Mouse (Mus musculus) CH12.LX (cell line): Measurements from ENCODE around the gene Hist2h2ac. TPM values are rescaled to one million over a fixed set of nuclear protein-coding genes. Genes with fewer than 3 reads are reported as not detected.

Experiments
- DNase-seq: peaks from one replicate; pipeline ENCODE4 v3.0.0-alpha.2; 2013; ENCODE audit errors: extremely low read depth
- H3K27ac ChIP-seq: 2 replicates; pipeline ENCODE4 v1.5.1; 2012; ENCODE audit warnings: low read depth, mild to moderate bottlenecking, control low read depth, moderate library complexity; ENCODE audit not compliant: insufficient read depth
- H3K27me3 ChIP-seq: replicated peaks from 2 replicates; pipeline ENCODE3; 2012; ENCODE audit warnings: inconsistent platforms
- H3K36me3 ChIP-seq, 2 experiments: replicated peaks in 1 of 2; 2 replicates each; pipeline versions ENCODE3 to v1.6.1; 2012; ENCODE audit warnings: inconsistent platforms in 1 of 2, low read length in 1 of 2, mild to moderate bottlenecking in 1 of 2, mixed read lengths in 1 of 2, moderate library complexity in 1 of 2; ENCODE audit not compliant: control insufficient read depth in 1 of 2, insufficient read depth in 1 of 2
- H3K4me1 ChIP-seq, 2 experiments: 2 replicates each; pipeline ENCODE4 v1.6.1; 2012; ENCODE audit warnings: inconsistent platforms in 1 of 2, moderate library complexity in 1 of 2; ENCODE audit not compliant: insufficient read depth in 2 of 2, control insufficient read depth in 1 of 2
- H3K4me2 ChIP-seq: 2 replicates; pipeline ENCODE4 v1.6.1; 2012; ENCODE audit warnings: low read depth, mild to moderate bottlenecking, control low read depth; ENCODE audit not compliant: poor library complexity, insufficient read depth, severe bottlenecking
- H3K4me3 ChIP-seq, 3 experiments: fragments of 150-350 bp in 1 of 3; sonication (generic) in 1 of 3; replicated peaks in 1 of 3; 2 replicates each; pipeline versions ENCODE3 to v1.5.1; 2011 to 2012; ENCODE audit warnings: low read depth in 2 of 3, low read length in 2 of 3, mild to moderate bottlenecking in 2 of 3, moderate library complexity in 2 of 3, control low read depth in 1 of 3, improper control_type of control experiment in 1 of 3, inconsistent platforms in 1 of 3, mixed read lengths in 1 of 3; ENCODE audit not compliant: poor library complexity in 1 of 3
- H3K79me2 ChIP-seq: replicated peaks from 2 replicates; pipeline ENCODE4 v1.6.1; 2012; ENCODE audit warnings: mild to moderate bottlenecking, moderate library complexity; ENCODE audit not compliant: control insufficient read depth, poor library complexity, insufficient read depth, severe bottlenecking; ENCODE audit errors: extremely low read depth
- H3K9ac ChIP-seq: 2 replicates; pipeline ENCODE4 v1.6.1; 2012; ENCODE audit warnings: low read depth, mild to moderate bottlenecking, control low read depth, moderate library complexity; ENCODE audit not compliant: insufficient read depth
- H3K9me3 ChIP-seq: replicated peaks from 2 replicates; pipeline ENCODE3; 2012; ENCODE audit warnings: low read length, inconsistent platforms, mixed read lengths
- BHLHE40 ChIP-seq: IDR thresholded peaks from 2 replicates; pipeline ENCODE4 v1.6.1; 2011; ENCODE audit warnings: mild to moderate bottlenecking, low read depth, low read length, improper control_type of control experiment
- CHD1 ChIP-seq: IDR thresholded peaks from 2 replicates; pipeline ENCODE4 v1.6.1; 2012; ENCODE audit warnings: low read depth, low read length, improper control_type of control experiment, inconsistent platforms
- CHD2 ChIP-seq: IDR thresholded peaks from 2 replicates; pipeline ENCODE4 v1.6.1; 2011; ENCODE audit warnings: low read length, improper control_type of control experiment
- CTCF ChIP-seq, 2 experiments: IDR thresholded peaks in 1 of 2; conservative IDR thresholded peaks in 1 of 2; 2 replicates each; pipeline ENCODE4 v1.5.1; 2011 to 2012; ENCODE audit warnings: low read depth in 2 of 2, low read length in 2 of 2, improper control_type of control experiment in 1 of 2, inconsistent platforms in 1 of 2, mild to moderate bottlenecking in 1 of 2, moderate library complexity in 1 of 2
- ELF1 ChIP-seq: IDR thresholded peaks from 2 replicates; pipeline ENCODE4 v1.6.1; 2014; ENCODE audit warnings: low read depth, mild to moderate bottlenecking, inconsistent platforms, low read length, improper control_type of control experiment
- ETS1 ChIP-seq: conservative IDR thresholded peaks from 2 replicates; pipeline ENCODE4 v1.6.1; 2012; ENCODE audit warnings: low read depth, mild to moderate bottlenecking, inconsistent platforms, low read length, improper control_type of control experiment, moderate library complexity
- GABPA ChIP-seq: IDR thresholded peaks from 2 replicates; pipeline ENCODE4 v1.6.1; 2012; ENCODE audit warnings: low read depth, low read length, improper control_type of control experiment, inconsistent platforms; ENCODE audit not compliant: insufficient replicate concordance
- IRF4 ChIP-seq: IDR thresholded peaks from 2 replicates; pipeline ENCODE4 v1.6.1; 2014; ENCODE audit warnings: low read depth, mild to moderate bottlenecking, inconsistent platforms, low read length, improper control_type of control experiment
- JUN ChIP-seq: IDR thresholded peaks from 2 replicates; pipeline ENCODE4 v1.6.1; 2011; ENCODE audit warnings: low read depth, mild to moderate bottlenecking, low read length, improper control_type of control experiment, moderate library complexity; ENCODE audit not compliant: insufficient read depth
- JUND ChIP-seq: conservative IDR thresholded peaks from 2 replicates; pipeline ENCODE4 v1.6.1; 2011; ENCODE audit warnings: low read depth, low read length, improper control_type of control experiment
- MXI1 ChIP-seq: IDR thresholded peaks from 2 replicates; pipeline ENCODE4 v1.6.1; 2011; ENCODE audit warnings: mild to moderate bottlenecking, low read depth, low read length, improper control_type of control experiment
- MYC ChIP-seq: IDR thresholded peaks from 2 replicates; pipeline ENCODE4 v1.6.1; 2011; ENCODE audit warnings: low read depth, mild to moderate bottlenecking, improper control_type of control experiment, low read length
- NELFE ChIP-seq: IDR thresholded peaks from 2 replicates; pipeline ENCODE4 v1.6.1; 2011; ENCODE audit warnings: low read depth, low read length, improper control_type of control experiment
- POLR2A ChIP-seq: IDR thresholded peaks from 2 replicates; pipeline ENCODE4 v1.6.1; 2011; ENCODE audit warnings: low read depth, mild to moderate bottlenecking, improper control_type of control experiment, low read length
- RAD21 ChIP-seq: IDR thresholded peaks from 2 replicates; pipeline ENCODE4 v1.6.1; 2011; ENCODE audit warnings: low read depth, mild to moderate bottlenecking, low read length, improper control_type of control experiment, moderate library complexity
- SMC3 ChIP-seq: IDR thresholded peaks from 2 replicates; pipeline ENCODE4 v1.6.1; 2011; ENCODE audit warnings: low read depth, low read length, improper control_type of control experiment
- TBP ChIP-seq: conservative IDR thresholded peaks from 2 replicates; pipeline ENCODE4 v1.6.1; 2011; ENCODE audit warnings: low read depth, low read length, improper control_type of control experiment
- UBTF ChIP-seq: IDR thresholded peaks from 2 replicates; pipeline ENCODE4 v1.6.1; 2012; ENCODE audit warnings: low read depth, mild to moderate bottlenecking, inconsistent platforms, low read length, improper control_type of control experiment, moderate library complexity
- ZC3H11A ChIP-seq: IDR thresholded peaks from 2 replicates; pipeline ENCODE4 v1.6.1; 2012; ENCODE audit warnings: low read depth, mild to moderate bottlenecking, inconsistent platforms, low read length, improper control_type of control experiment
- ZMIZ1 ChIP-seq: IDR thresholded peaks from 2 replicates; pipeline ENCODE4 v1.6.1; 2012; ENCODE audit warnings: low read depth, mild to moderate bottlenecking, inconsistent platforms, low read length, improper control_type of control experiment
- dilution Hi-C: fragments of 300-500 bp; cut with MboI; formaldehyde crosslinking; loops from 2 replicates; pipeline ENCODE4 v1.14.3; 2020; ENCODE audit warnings: low sequenced_read_pairs; ENCODE audit not compliant: extremely low pct_unique_long_range_greater_than_20kb, extremely low pct_ligation_motif_present
- in situ Hi-C: fragments of 300-500 bp; cut with MboI; formaldehyde crosslinking; loops from 3 replicates; pipeline ENCODE4 v1.14.3; 2019; ENCODE audit warnings: low sequenced_read_pairs, low pct_ligation_motif_present, low pct_unique_long_range_greater_than_20kb, mixed read lengths
- polyA plus RNA-seq: library from polyadenylated mRNA; unstranded; fragments of >175 nt; gene quantifications from 2 replicates; pipeline ENCODE4 v1.2.1, GENCODE M21; 2012; ENCODE audit warnings: low read depth; ENCODE audit not compliant: insufficient read length
- total RNA-seq, 2 experiments: library from RNA; depleted of rRNA; stranded (reverse); fragments of 300-350 nt in 1 of 2; fragments of >200 nt in 1 of 2; gene quantifications; 2 replicates each; pipeline ENCODE4 v1.2.3; 2012 to 2014

The Hist2h2ac gene
- total and polyA plus RNA-seq, 3 experiments, result 1.5 to 1,185 (median 53.9) TPM

DNA sequence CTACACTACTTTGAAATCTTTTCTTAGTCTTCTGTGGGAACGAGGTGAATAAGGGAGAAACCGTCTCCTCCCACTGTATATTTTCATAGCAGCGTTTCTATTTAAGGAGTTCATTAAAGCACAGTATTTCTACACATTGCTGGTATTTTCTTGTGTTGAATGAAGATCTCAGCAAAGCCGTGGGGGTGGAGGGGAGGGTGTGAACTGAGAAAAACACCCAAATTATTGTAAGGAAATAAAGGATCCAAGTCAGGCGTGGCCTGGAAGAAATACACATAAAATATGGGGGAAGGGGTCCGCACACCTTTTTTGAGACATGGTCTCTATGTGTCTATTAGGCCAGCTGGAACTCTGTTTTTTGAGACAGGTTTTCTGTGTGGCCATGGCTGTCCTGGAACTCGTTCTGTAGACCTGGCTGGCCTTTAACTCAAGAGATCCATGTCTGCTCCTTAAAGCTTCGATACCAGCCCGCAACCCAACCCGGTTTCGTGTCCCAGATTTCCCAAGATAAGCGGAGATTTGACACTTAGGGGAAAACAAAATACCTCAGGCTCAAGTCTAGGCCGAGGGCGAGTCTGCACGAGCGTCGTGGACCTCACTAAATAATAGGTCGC is 49.0 kb downstream of the Hist2h2ac start:
- dilution Hi-C loops, result no loop called here
- H3K79me2 ChIP-seq, result peaks cover 37% of the 10 kb centered on the region
- H3K4me3 ChIP-seq, result peak overlapping the region; percentile 65 to 99 (median 96)
- no peaks in the 10 kb centered on the region for H3K9me3 ChIP-seq
- peak overlapping the region; percentile 94 for H3K27ac ChIP-seq
- TF ChIP-seq ELF1 (no peak), MXI1 (no peak), NELFE (no peak), JUN (no peak), MYC (no peak), CHD2 (no peak), TBP (no peak), ZC3H11A (no peak), UBTF (no peak), SMC3 (no peak)
- peaks cover 8 to 47% of the 10 kb centered on the region in 2 experiments for H3K4me1 ChIP-seq
- H3K4me2 ChIP-seq, result peak overlapping the region; percentile 96
- H3K27me3 ChIP-seq, result no peaks in the 10 kb centered on the region
- no peak for DNase-seq
- peaks cover 33 to 57% of the 10 kb centered on the region in 2 experiments for H3K36me3 ChIP-seq
- in situ Hi-C loops, result no loop called here
- H3K9ac ChIP-seq, result peak overlapping the region; percentile 98

DNA sequence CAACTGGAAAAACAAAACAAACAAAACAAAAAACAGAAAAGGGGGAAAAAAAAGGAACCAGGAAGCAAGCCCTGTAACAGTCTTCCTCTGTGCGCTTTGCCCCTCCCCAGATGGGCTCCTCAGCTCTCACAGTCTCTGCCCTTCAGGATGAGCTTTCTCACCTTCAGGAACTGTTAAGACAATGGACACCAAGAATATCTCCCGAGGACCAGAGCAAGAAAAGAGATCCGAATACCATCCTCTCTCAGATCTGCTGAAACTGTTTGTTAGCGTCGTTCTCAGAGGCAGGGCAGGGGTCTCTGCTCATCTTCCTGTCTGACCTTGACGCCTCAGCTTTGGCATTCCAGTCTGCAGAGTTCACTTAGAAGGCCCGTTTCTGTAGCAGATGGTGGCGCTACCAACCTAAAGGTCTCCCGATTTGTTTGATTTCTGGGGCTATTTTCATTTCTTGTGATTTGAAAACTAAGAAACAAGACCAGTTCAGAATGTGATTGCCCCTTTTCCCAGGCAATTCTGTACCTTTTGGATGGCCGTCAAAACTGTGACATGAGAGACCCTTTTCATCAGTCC is 49.6 kb downstream of the Hist2h2ac start:
- Histone ChIP-seq H3K9ac (peak overlapping the region; percentile 98), H3K79me2 (peaks cover 37% of the 10 kb centered on the region), H3K27ac (no peak overlapping the region; the same call in 1 of the 2 replicates), H3K9me3 (no peaks in the 10 kb centered on the region), H3K36me3 (peaks cover 27 to 51% of the 10 kb centered on the region in 2 experiments), H3K27me3 (no peaks in the 10 kb centered on the region), H3K4me1 (peaks cover 8 to 43% of the 10 kb centered on the region in 2 experiments), H3K4me3 (peak overlapping the region; percentile 65 to 99 (median 96)), H3K4me2 (peak overlapping the region; percentile 96)
- dilution Hi-C loops, result no loop called here
- TF ChIP-seq ETS1 (no peak), IRF4 (0 out of 2 replicates have a peak, but pooled peaks have one; percentile 11), POLR2A (peak; percentile 35), BHLHE40 (no peak), GABPA (no peak), CHD1 (no peak), ZMIZ1 (no peak), RAD21 (no peak; the same call in 1 of the 2 replicates), JUND (no peak), SMC3 (no peak), CHD2 (no peak), CTCF (conservative IDR thresholded peaks at IDR 0.05 in 1 of 2, IDR thresholded peaks at IDR 0.05 in 1 of 2; ENCODE audit: low read depth in 2 of 2, low read length in 2 of 2) (peak in 1 of 2 experiments; percentile 11; a peak in 1 of 4 replicates)
- DNase-seq, result no peak
- in situ Hi-C loops, result no loop called here

Other genes with a start within 250 kb of the Hist2h2ac start
- 23.0 and 24.6 TPM in 2 replicates for gene Plekho1, start 224.9 kb downstream of the Hist2h2ac start, total RNA-seq (2012; rRNA removed)
- gene Plekho1, start 224.9 kb downstream of the Hist2h2ac start, total RNA-seq (2014; rRNA removed), result 22.2 and 22.3 TPM in 2 replicates
- gene Plekho1, start 224.9 kb downstream of the Hist2h2ac start, polyA plus RNA-seq, result 18.6 and 23.4 TPM in 2 replicates
- 19.1 and 20.8 TPM in 2 replicates for gene Vps45, start 162.4 kb downstream of the Hist2h2ac start, total RNA-seq (2012; rRNA removed)
- gene Vps45, start 162.4 kb downstream of the Hist2h2ac start, total RNA-seq (2014; rRNA removed), result 16.8 and 19.6 TPM in 2 replicates
- gene Vps45, start 162.4 kb downstream of the Hist2h2ac start, polyA plus RNA-seq, result 14.5 and 16.2 TPM in 2 replicates
- 14.4 and 14.9 TPM in 2 replicates for gene Otud7b, start 116.4 kb downstream of the Hist2h2ac start, total RNA-seq (2012; rRNA removed)
- gene Otud7b, start 116.4 kb downstream of the Hist2h2ac start, total RNA-seq (2014; rRNA removed), result 10.9 and 12.3 TPM in 2 replicates
- 17.7 and 18.7 TPM in 2 replicates for gene Otud7b, start 116.4 kb downstream of the Hist2h2ac start, polyA plus RNA-seq
- 0.81 and 1.0 TPM in 2 replicates for gene Mtmr11, start 58.9 kb downstream of the Hist2h2ac start, total RNA-seq (2012; rRNA removed)
- gene Mtmr11, start 58.9 kb downstream of the Hist2h2ac start, total RNA-seq (2014; rRNA removed), result 0.45 and 0.83 TPM in 2 replicates
- gene Mtmr11, start 58.9 kb downstream of the Hist2h2ac start, polyA plus RNA-seq, result 0.82 and 2.5 TPM in 2 replicates
- gene Sf3b4, start 48.5 kb downstream of the Hist2h2ac start, total RNA-seq (2012; rRNA removed), result 47.9 and 60.6 TPM in 2 replicates
- gene Sf3b4, start 48.5 kb downstream of the Hist2h2ac start, total RNA-seq (2014; rRNA removed), result 33.7 and 38.1 TPM in 2 replicates
- 114 and 147 TPM in 2 replicates for gene Sf3b4, start 48.5 kb downstream of the Hist2h2ac start, polyA plus RNA-seq
- gene Sv2a, start 39.7 kb downstream of the Hist2h2ac start, total RNA-seq (2012; rRNA removed), result 2.6 and 4.0 TPM in 2 replicates
- gene Sv2a, start 39.7 kb downstream of the Hist2h2ac start, total RNA-seq (2014; rRNA removed), result 0.97 and 1.1 TPM in 2 replicates
- 6.5 and 6.7 TPM in 2 replicates for gene Sv2a, start 39.7 kb downstream of the Hist2h2ac start, polyA plus RNA-seq
- gene Bola1, start 1.2 kb downstream of the Hist2h2ac start, total RNA-seq (2012; rRNA removed), result 48.2 and 57.0 TPM in 2 replicates
- 54.0 and 56.5 TPM in 2 replicates for gene Bola1, start 1.2 kb downstream of the Hist2h2ac start, total RNA-seq (2014; rRNA removed)
- gene Bola1, start 1.2 kb downstream of the Hist2h2ac start, polyA plus RNA-seq, result 47.6 and 56.2 TPM in 2 replicates
- gene Hist2h2ab, start 1.0 kb downstream of the Hist2h2ac start, total RNA-seq (2012; rRNA removed), result 27.8 and 31.4 TPM in 2 replicates
- 1.1 and 2.1 TPM in 2 replicates for gene Hist2h2ab, start 1.0 kb downstream of the Hist2h2ac start, total RNA-seq (2014; rRNA removed)
- gene Hist2h2ab, start 1.0 kb downstream of the Hist2h2ac start, polyA plus RNA-seq, result not detected in 2 replicates
- gene Hist2h2be, start 239 bp upstream of the Hist2h2ac start, total RNA-seq (2012; rRNA removed), result 3.8 and 3.9 TPM in 2 replicates
- gene Hist2h2be, start 239 bp upstream of the Hist2h2ac start, total RNA-seq (2014; rRNA removed), result 2.9 and 4.0 TPM in 2 replicates
- 2.3 and 2.5 TPM in 2 replicates for gene Hist2h2be, start 239 bp upstream of the Hist2h2ac start, polyA plus RNA-seq
- 1,105 and 1,173 TPM in 2 replicates for gene Hist2h3c2, start 18.2 kb upstream of the Hist2h2ac start, total RNA-seq (2012; rRNA removed)
- 11.0 and 15.3 TPM in 2 replicates for gene Hist2h3c2, start 18.2 kb upstream of the Hist2h2ac start, total RNA-seq (2014; rRNA removed)
- gene Hist2h3c2, start 18.2 kb upstream of the Hist2h2ac start, polyA plus RNA-seq, result 1.3 TPM in 2 replicates
- gene Hist2h2aa2, start 19.4 kb upstream of the Hist2h2ac start, total RNA-seq (2012; rRNA removed), result 4,203 and 5,136 TPM in 2 replicates
- gene Hist2h2aa2, start 19.4 kb upstream of the Hist2h2ac start, total RNA-seq (2014; rRNA removed), result not detected in 2 replicates
- gene Hist2h2aa2, start 19.4 kb upstream of the Hist2h2ac start, polyA plus RNA-seq, result 2.5 and 2.7 TPM in 2 replicates
- 1,248 and 1,515 TPM in 2 replicates for gene Hist2h2aa1, start 24.6 kb upstream of the Hist2h2ac start, total RNA-seq (2012; rRNA removed)
- gene Hist2h2aa1, start 24.6 kb upstream of the Hist2h2ac start, total RNA-seq (2014; rRNA removed), result 48.1 and 113 TPM in 2 replicates
- 0.64 and 0.98 TPM in 2 replicates for gene Hist2h2aa1, start 24.6 kb upstream of the Hist2h2ac start, polyA plus RNA-seq
- 0.67 and 1.4 TPM in 2 replicates for gene Hist2h3c1, start 25.8 kb upstream of the Hist2h2ac start, total RNA-seq (2012; rRNA removed)
- 1.2 and 1.4 TPM in 2 replicates for gene Hist2h3c1, start 25.8 kb upstream of the Hist2h2ac start, total RNA-seq (2014; rRNA removed)
- gene Hist2h3c1, start 25.8 kb upstream of the Hist2h2ac start, polyA plus RNA-seq, result 0.33 and 0.34 TPM in 2 replicates
- 116 and 130 TPM in 2 replicates for gene Hist2h4, start 42.4 kb upstream of the Hist2h2ac start, total RNA-seq (2012; rRNA removed)
- gene Hist2h4, start 42.4 kb upstream of the Hist2h2ac start, total RNA-seq (2014; rRNA removed), result 1.0 and 2.5 TPM in 2 replicates
- 0.20 and 0.91 TPM in 2 replicates for gene Hist2h4, start 42.4 kb upstream of the Hist2h2ac start, polyA plus RNA-seq
- 1,287 and 1,421 TPM in 2 replicates for gene Hist2h3b, start 47.8 kb upstream of the Hist2h2ac start, total RNA-seq (2012; rRNA removed)
- 18.3 and 39.4 TPM in 2 replicates for gene Hist2h3b, start 47.8 kb upstream of the Hist2h2ac start, total RNA-seq (2014; rRNA removed)
- gene Hist2h3b, start 47.8 kb upstream of the Hist2h2ac start, polyA plus RNA-seq, result 7.2 and 12.1 TPM in 2 replicates
- 2,265 and 2,866 TPM in 2 replicates for gene Hist2h2bb, start 48.9 kb upstream of the Hist2h2ac start, total RNA-seq (2012; rRNA removed)
- 36.0 and 51.9 TPM in 2 replicates for gene Hist2h2bb, start 48.9 kb upstream of the Hist2h2ac start, total RNA-seq (2014; rRNA removed)
- gene Hist2h2bb, start 48.9 kb upstream of the Hist2h2ac start, polyA plus RNA-seq, result 1.6 and 4.1 TPM in 2 replicates
- 0.04 TPM in 1 of 2 replicates, not detected in the other for gene Fcgr1, start 73.1 kb upstream of the Hist2h2ac start, total RNA-seq (2012; rRNA removed)
- 0.18 TPM in 1 of 2 replicates, not detected in the other for gene Fcgr1, start 73.1 kb upstream of the Hist2h2ac start, total RNA-seq (2014; rRNA removed)
- 0.27 TPM in 1 of 2 replicates, not detected in the other for gene Fcgr1, start 73.1 kb upstream of the Hist2h2ac start, polyA plus RNA-seq
- 0.13 TPM in 1 of 2 replicates, not detected in the other for gene BC107364, start 231.4 kb upstream of the Hist2h2ac start, total RNA-seq (2012; rRNA removed)
- not detected in 2 replicates for gene BC107364, start 231.4 kb upstream of the Hist2h2ac start, total RNA-seq (2014; rRNA removed)
- not detected in 2 replicates for gene BC107364, start 231.4 kb upstream of the Hist2h2ac start, polyA plus RNA-seq